Mouse (Mus musculus) kidney, embryonic 16.5 days (tissue): Measurements from ENCODE around the gene Acrbp. TPM values are rescaled to one million over a fixed set of nuclear protein-coding genes. Genes with fewer than 3 reads are reported as not detected.
"Not testable (repeated sequence)": the region's sequence is repeated elsewhere in the genome, so short reads cannot be mapped to it uniquely, and the experiment has no call there.

ENCODE experiments used
- ATAC-seq: fragments of 200-750 bp; cut with Nextera tagmentation; 2 replicates; pipeline ENCODE4 v1.8.0; 2017; ENCODE audit warnings: moderate TSS enrichment; ENCODE audit not compliant: low FRiP score, low TSS enrichment
- H3K27ac ChIP-seq: fragments of 300-500 bp; sonication (generic); 2 replicates; pipeline ENCODE4 v1.5.1; 2014; ENCODE audit warnings: low read length
- H3K27me3 ChIP-seq: fragments of 300-500 bp; sonication (generic); 2 replicates; pipeline ENCODE4 v1.6.1; 2014; ENCODE audit warnings: low read length, control low read depth, mixed read lengths; ENCODE audit not compliant: insufficient read depth
- H3K36me3 ChIP-seq: fragments of 300-500 bp; sonication (generic); 2 replicates; pipeline ENCODE4 v1.6.1; 2014; ENCODE audit warnings: low read length, control low read depth, mixed read lengths; ENCODE audit not compliant: insufficient read depth
- H3K4me1 ChIP-seq: fragments of 300-500 bp; sonication (generic); 2 replicates; pipeline ENCODE4 v1.6.1; 2014; ENCODE audit warnings: low read length, control low read depth, mixed read lengths; ENCODE audit not compliant: insufficient read depth
- H3K4me2 ChIP-seq: fragments of 300-500 bp; sonication (generic); replicated peaks from 2 replicates; pipeline ENCODE4 v1.6.1; 2014; ENCODE audit warnings: low read depth, low read length
- H3K4me3 ChIP-seq: fragments of 300-500 bp; sonication (generic); 2 replicates; pipeline ENCODE4 v1.5.1; 2014; ENCODE audit warnings: mild to moderate bottlenecking, low read length
- H3K9ac ChIP-seq: fragments of 300-500 bp; sonication (generic); replicated peaks from 2 replicates; pipeline ENCODE4 v1.6.1; 2014; ENCODE audit warnings: low read length
- H3K9me3 ChIP-seq: fragments of 300-500 bp; sonication (generic); 2 replicates; pipeline ENCODE4 v1.6.1; 2016; ENCODE audit warnings: low read length, control low read depth
- WGBS: fragments of 180-500 bp; shearing (Covaris S2); extraction: QIAGEN DNeasy Blood & Tissue Kit; methylation state at CpG from one replicate; pipeline ENCODE4 v1.1.7; 2014; 5-methylcytosine and 5-hydroxymethylcytosine counted together
- polyA plus RNA-seq: library from polyadenylated mRNA; unstranded; fragments of >200 nt; fragmentation: Nextera tagmentation; extraction: Ambion mirVana; gene quantifications from 2 replicates; pipeline ENCODE4 v1.2.1, GENCODE M21; 2015

The Acrbp gene
- 16.3 and 20.4 TPM in 2 replicates for polyA plus RNA-seq

GRCm38 (mm10) chr6:125049678-125050077 is at the start of gene Acrbp:
Acrbp (plus strand) TSS chr6:125049689.
- peaks cover 78% of the 10 kb centered on the region for H3K36me3 ChIP-seq
- 39% methylated on average over 20 of the region's 20 CpGs for WGBS
- H3K4me2 ChIP-seq: no peak within 1 kb of the TSS
- no peak within 1 kb of the TSS for H3K4me3 ChIP-seq
- H3K9ac ChIP-seq: no peak within 1 kb of the TSS
- H3K27me3 ChIP-seq: no peaks in the 10 kb centered on the region
- H3K9me3 ChIP-seq: no peaks in the 10 kb centered on the region
- no peak for ATAC-seq
- H3K27ac ChIP-seq: no peak within 1 kb of the TSS
- no peaks in the 10 kb centered on the region for H3K4me1 ChIP-seq

GRCm38 (mm10) chr6:125003706-125004105 is 45.8 kb upstream of the Acrbp start:
- Histone ChIP-seq H3K4me3 (no peak overlapping the region), H3K9ac (no peak overlapping the region), H3K4me1 (peaks cover 6% of the 10 kb centered on the region), H3K27me3 (peaks cover 25% of the 10 kb centered on the region), H3K36me3 (no peaks in the 10 kb centered on the region), H3K27ac (no peak overlapping the region), H3K4me2 (no peak overlapping the region), H3K9me3 (no peaks in the 10 kb centered on the region)
- 29% methylated on average over 3 of the region's 3 CpGs for WGBS
- ATAC-seq: no peak

GRCm38 (mm10) chr6:125005086-125005485 is 44.4 kb upstream of the Acrbp start:
- H3K36me3 ChIP-seq: no peaks in the 10 kb centered on the region
- peaks cover 12% of the 10 kb centered on the region for H3K27me3 ChIP-seq
- H3K9me3 ChIP-seq: no peaks in the 10 kb centered on the region
- no peak overlapping the region for H3K9ac ChIP-seq
- no peak overlapping the region for H3K4me3 ChIP-seq
- no peak for ATAC-seq
- no peak overlapping the region for H3K27ac ChIP-seq
- H3K4me2 ChIP-seq: no peak overlapping the region
- peaks cover 8% of the 10 kb centered on the region for H3K4me1 ChIP-seq
- WGBS: 26% methylated on average over 3 of the region's 3 CpGs

- 39% methylated on average over 13 of the region's 13 CpGs for WGBS
- Histone ChIP-seq H3K27ac (peak overlapping the region; percentile 99), H3K36me3 (peaks cover 7% of the 10 kb centered on the region), H3K9ac (peak overlapping the region; percentile 79), H3K4me3 (peak overlapping the region; percentile 74), H3K9me3 (no peaks in the 10 kb centered on the region), H3K27me3 (no peaks in the 10 kb centered on the region), H3K4me1 (peaks cover 19% of the 10 kb centered on the region), H3K4me2 (peak overlapping the region; percentile 70)
- ATAC-seq: no peak
Measured at GRCm38 (mm10) chr6:125008060-125008459, 41.4 kb upstream of the Acrbp start.

- Histone ChIP-seq H3K27me3 (no peaks in the 10 kb centered on the region), H3K4me1 (peaks cover 19% of the 10 kb centered on the region), H3K36me3 (peaks cover 10% of the 10 kb centered on the region), H3K27ac (peak overlapping the region; percentile 99), H3K9me3 (no peaks in the 10 kb centered on the region), H3K4me2 (peak overlapping the region; percentile 70), H3K9ac (peak overlapping the region; percentile 99), H3K4me3 (peak overlapping the region; percentile 74)
- under 1% methylated on average over 29 of the region's 34 CpGs for whole genome bisulfite sequencing
- peak; percentile 99 for ATAC-seq
Measured at GRCm38 (mm10) chr6:125008586-125009128, 40.8 kb upstream of the Acrbp start.

- 0% methylated on average over 2 of the region's 3 CpGs for WGBS
- Histone ChIP-seq H3K27ac (peak within 1 kb of the TSS; percentile 99), H3K27me3 (no peaks in the 10 kb centered on the region), H3K4me2 (peak within 1 kb of the TSS; percentile 70), H3K36me3 (peaks cover 10% of the 10 kb centered on the region), H3K9ac (peak within 1 kb of the TSS; percentile 99), H3K9me3 (no peaks in the 10 kb centered on the region), H3K4me1 (peaks cover 19% of the 10 kb centered on the region), H3K4me3 (peak within 1 kb of the TSS; percentile 74)
- no peak for ATAC-seq
Measured at GRCm38 (mm10) chr6:125009129-125009180, 40.5 kb upstream of the Acrbp start, which contains the start of gene Zfp384. Zfp384 (plus strand) TSS chr6:125009145.

- H3K36me3 ChIP-seq: peaks cover 10% of the 10 kb centered on the region
- H3K4me1 ChIP-seq: peaks cover 19% of the 10 kb centered on the region
- ATAC-seq: peak; percentile 85
- H3K9ac ChIP-seq: peak overlapping the region; percentile 99
- H3K27ac ChIP-seq: peak overlapping the region; percentile 99
- no peaks in the 10 kb centered on the region for H3K27me3 ChIP-seq
- H3K9me3 ChIP-seq: no peaks in the 10 kb centered on the region
- H3K4me3 ChIP-seq: peak overlapping the region; percentile 74
- under 1% methylated on average over 52 of the region's 78 CpGs for WGBS
- H3K4me2 ChIP-seq: peak overlapping the region; percentile 61
Measured at GRCm38 (mm10) chr6:125009181-125010073, 40.1 kb upstream of the Acrbp start.

- Histone ChIP-seq H3K27ac (no peak overlapping the region), H3K27me3 (no peaks in the 10 kb centered on the region), H3K9ac (no peak overlapping the region), H3K4me2 (no peak overlapping the region), H3K9me3 (no peaks in the 10 kb centered on the region), H3K4me1 (no peaks in the 10 kb centered on the region), H3K36me3 (peaks cover 40% of the 10 kb centered on the region), H3K4me3 (no peak overlapping the region)
- no peak for ATAC-seq
- 89% methylated on average over 3 of the region's 3 CpGs for WGBS
Measured at GRCm38 (mm10) chr6:125017682-125018081, 31.8 kb upstream of the Acrbp start.

GRCm38 (mm10) chr6:125030532-125030931 is 19.0 kb upstream of the Acrbp start:
- not testable (repeated sequence) for H3K4me2 ChIP-seq, H3K27me3 ChIP-seq, H3K9ac ChIP-seq, ATAC-seq, H3K9me3 ChIP-seq, H3K27ac ChIP-seq, H3K4me1 ChIP-seq, H3K4me3 ChIP-seq
- H3K36me3 ChIP-seq: peaks cover 50% of the 10 kb centered on the region
- 33% methylated on average over 7 of the region's 9 CpGs for WGBS

GRCm38 (mm10) chr6:125031604-125032003 is 17.9 kb upstream of the Acrbp start:
- WGBS: 84% methylated on average over 16 of the region's 16 CpGs
- no peaks in the 10 kb centered on the region for H3K27me3 ChIP-seq
- no peak overlapping the region for H3K4me3 ChIP-seq
- no peak overlapping the region for H3K9ac ChIP-seq
- H3K36me3 ChIP-seq: peaks cover 57% of the 10 kb centered on the region
- no peak overlapping the region for H3K4me2 ChIP-seq
- ATAC-seq: 0 out of 2 replicates have a peak, but pooled peaks have one; percentile 23
- no peaks in the 10 kb centered on the region for H3K9me3 ChIP-seq
- no peaks in the 10 kb centered on the region for H3K4me1 ChIP-seq
- no peak overlapping the region for H3K27ac ChIP-seq
